Mouse (Mus musculus): ENCODE data around the gene Syne4.

DNA sequence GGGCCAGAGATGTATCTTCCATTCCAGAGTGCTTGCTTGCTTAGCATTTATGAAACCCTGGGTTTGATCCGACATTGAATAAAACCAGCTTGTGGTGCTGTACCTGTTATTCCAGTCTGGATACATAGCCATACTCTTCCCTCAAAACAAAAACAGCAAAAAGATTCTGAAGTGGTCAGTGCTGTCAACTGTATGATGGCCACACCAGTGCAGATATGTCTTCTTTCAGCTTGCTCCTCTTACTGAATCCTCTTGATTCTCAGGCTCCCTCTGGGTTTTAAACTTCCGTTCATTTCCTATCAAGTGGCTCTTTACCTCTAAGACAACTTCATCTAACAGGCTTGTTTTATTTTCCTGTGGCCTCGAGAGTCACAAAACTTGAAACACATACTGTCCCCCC, 9.2 kb downstream of the Syne4 start, which contains the start of gene Sdhaf1:
- TF ChIP-seq POLR2AphosphoS2 (IDR thresholded peaks at IDR 0.05; ENCODE audit: insufficient read length, low read depth) = no peak
- TF ChIP-seq E2F4 (IDR thresholded peaks at IDR 0.05; ENCODE audit: insufficient read depth) = no peak
- no peak for TF ChIP-seq REST (IDR thresholded peaks at IDR 0.05; ENCODE audit: insufficient read depth, insufficient read length)
- no peak for TF ChIP-seq MYOG (IDR thresholded peaks at IDR 0.05; ENCODE audit: control insufficient read depth in 1 of 3, insufficient read depth in 1 of 3, insufficient read length in 2 of 3, low read depth in 2 of 3)
- TF ChIP-seq POLR2A (IDR thresholded peaks at IDR 0.05; ENCODE audit: insufficient read length, low read depth) = no peak
- no peak for TF ChIP-seq USF1 (IDR thresholded peaks at IDR 0.05; ENCODE audit: low read depth)
- no peak for TF ChIP-seq MAX (IDR thresholded peaks at IDR 0.05; ENCODE audit: low read depth)
